Mouse (Mus musculus) hindbrain, postnatal 0 days (tissue): ENCODE data around the gene Iars2. TPM values are rescaled to one million over a fixed set of nuclear protein-coding genes. Genes with fewer than 3 reads are reported as not detected.

ENCODE experiments used
- ATAC-seq: fragments of 200-750 bp; cut with Nextera tagmentation; 2 replicates; pipeline ENCODE4 v1.8.0; 2017; ENCODE audit warnings: mild to moderate bottlenecking, moderate TSS enrichment, moderate library complexity
- DNase-seq: peaks from one replicate; pipeline ENCODE4 v3.0.0-alpha.2; 2015; ENCODE audit warnings: low spot score
- H3K27ac ChIP-seq: fragments of 300-500 bp; sonication (generic); 2 replicates; pipeline ENCODE4 v1.5.1; 2014; ENCODE audit warnings: mild to moderate bottlenecking
- H3K27me3 ChIP-seq: fragments of 300-500 bp; sonication (generic); 2 replicates; pipeline ENCODE4 v1.6.1; 2014; ENCODE audit warnings: low read length, mixed read lengths; ENCODE audit not compliant: insufficient read depth
- H3K36me3 ChIP-seq: fragments of 300-500 bp; sonication (generic); 2 replicates; pipeline ENCODE4 v1.6.1; 2014; ENCODE audit warnings: low read length, mixed read lengths; ENCODE audit not compliant: insufficient read depth
- H3K4me1 ChIP-seq: fragments of 300-500 bp; sonication (generic); 2 replicates; pipeline ENCODE4 v1.6.1; 2014; ENCODE audit warnings: antibody characterized with exemption, low read length, mixed read lengths; ENCODE audit not compliant: insufficient read depth
- H3K4me2 ChIP-seq: fragments of 300-500 bp; sonication (generic); 2 replicates; pipeline ENCODE4 v1.6.1; 2014; ENCODE audit warnings: low read depth, mild to moderate bottlenecking, low read length, moderate library complexity, mixed read lengths
- H3K4me3 ChIP-seq: fragments of 300-500 bp; sonication (generic); 2 replicates; pipeline ENCODE4 v1.5.1; 2014; ENCODE audit warnings: low read length
- H3K9ac ChIP-seq: fragments of 300-500 bp; sonication (generic); replicated peaks from 2 replicates; pipeline ENCODE4 v1.6.1; 2014; ENCODE audit warnings: mild to moderate bottlenecking, low read length, moderate library complexity, mixed read lengths
- H3K9me3 ChIP-seq: fragments of 300-500 bp; sonication (generic); 2 replicates; pipeline ENCODE4 v1.6.1; 2016; ENCODE audit warnings: low read length, mixed read lengths
- CTCF ChIP-seq: IDR thresholded peaks from 2 replicates; pipeline ENCODE4 v1.5.1; 2016; ENCODE audit warnings: antibody characterized with exemption, control low read depth, low read depth
- WGBS: fragments of 180-500 bp; shearing (Covaris S2); extraction: QIAGEN DNeasy Blood & Tissue Kit; methylation state at CpG from one replicate; pipeline ENCODE4 v1.1.7; 2014; 5-methylcytosine and 5-hydroxymethylcytosine counted together
- polyA plus RNA-seq: library from polyadenylated mRNA; unstranded; fragments of >200 nt; fragmentation: Nextera tagmentation; extraction: Ambion mirVana; gene quantifications from 2 replicates; pipeline ENCODE4 v1.2.1, GENCODE M21; 2015
- total RNA-seq: library from RNA; depleted of rRNA; stranded (reverse); fragments of >200 nt; gene quantifications from 2 replicates; pipeline ENCODE4 v1.2.3, GENCODE M21; 2014; rRNA removed

The Iars2 gene
- total RNA-seq (36.9 and 39.0 TPM in 2 replicates), polyA plus RNA-seq (18.8 TPM in 2 replicates)

- H3K4me3 ChIP-seq = peak within 1 kb of the TSS; percentile 84
- no peak for TF ChIP-seq CTCF
- H3K27me3 ChIP-seq = no peaks in the 10 kb centered on the region
- peak within 1 kb of the TSS; percentile 83 for H3K4me2 ChIP-seq
- peaks cover 23% of the 10 kb centered on the region; the same call in 1 of the 2 replicates for H3K36me3 ChIP-seq
- under 1% methylated on average over 70 of the region's 76 CpGs for WGBS
- peak within 1 kb of the TSS; percentile 90 for H3K27ac ChIP-seq
- H3K9ac ChIP-seq = peak within 1 kb of the TSS; percentile 79
- ATAC-seq = peak; percentile 91
- H3K4me1 ChIP-seq = peaks cover 5% of the 10 kb centered on the region; the same call in 1 of the 2 replicates
- DNase-seq = peak; percentile 93
- H3K9me3 ChIP-seq = no peaks in the 10 kb centered on the region
Observed at GRCm38 (mm10) chr1:185328721-185329610, at the start of gene Iars2. Gene Iars2 (minus strand): TSS chr1:185329396.

- DNase-seq = no peak
- TF ChIP-seq CTCF = no peak
- no peak overlapping the region for H3K4me3 ChIP-seq
- no peak for ATAC-seq
- H3K36me3 ChIP-seq = peaks cover 64% of the 10 kb centered on the region
- H3K4me2 ChIP-seq = no peak overlapping the region
- H3K4me1 ChIP-seq = no peaks in the 10 kb centered on the region
- WGBS = 90% methylated on average over 2 of the region's 2 CpGs
- no peak overlapping the region for H3K9ac ChIP-seq
- H3K27ac ChIP-seq = no peak overlapping the region
- H3K27me3 ChIP-seq = no peaks in the 10 kb centered on the region
- H3K9me3 ChIP-seq = no peaks in the 10 kb centered on the region
Observed at GRCm38 (mm10) chr1:185377429-185377828, 48.2 kb upstream of the Iars2 start.

- H3K4me1 ChIP-seq = no peaks in the 10 kb centered on the region
- H3K4me2 ChIP-seq = no peak overlapping the region
- no peaks in the 10 kb centered on the region for H3K9me3 ChIP-seq
- no peak overlapping the region for H3K27ac ChIP-seq
- ATAC-seq = no peak
- DNase-seq = no peak
- no peak for TF ChIP-seq CTCF
- H3K27me3 ChIP-seq = no peaks in the 10 kb centered on the region
- H3K9ac ChIP-seq = no peak overlapping the region
- H3K4me3 ChIP-seq = no peak overlapping the region
- H3K36me3 ChIP-seq = peaks cover 72% of the 10 kb centered on the region
Observed at GRCm38 (mm10) chr1:185376390-185376789, 47.2 kb upstream of the Iars2 start.

GRCm38 (mm10) chr1:185369979-185370378, 40.8 kb upstream of the Iars2 start:
- no peaks in the 10 kb centered on the region for H3K9me3 ChIP-seq
- no peak overlapping the region for H3K27ac ChIP-seq
- DNase-seq = no peak
- no peaks in the 10 kb centered on the region for H3K27me3 ChIP-seq
- 93% methylated on average over 6 of the region's 6 CpGs for WGBS
- no peaks in the 10 kb centered on the region for H3K4me1 ChIP-seq
- TF ChIP-seq CTCF = no peak
- no peak for ATAC-seq
- H3K9ac ChIP-seq = no peak overlapping the region
- H3K4me2 ChIP-seq = no peak overlapping the region
- peaks cover 35% of the 10 kb centered on the region for H3K36me3 ChIP-seq
- no peak overlapping the region for H3K4me3 ChIP-seq

- ATAC-seq = no peak
- Histone ChIP-seq H3K27me3 (no peaks in the 10 kb centered on the region), H3K27ac (no peak overlapping the region), H3K4me3 (no peak overlapping the region), H3K36me3 (peaks cover 16% of the 10 kb centered on the region), H3K4me2 (no peak overlapping the region), H3K9ac (no peak overlapping the region), H3K9me3 (no peaks in the 10 kb centered on the region), H3K4me1 (peaks cover 10% of the 10 kb centered on the region; the same call in 1 of the 2 replicates)
- WGBS = 88% methylated on average over 6 of the region's 6 CpGs
- DNase-seq = no peak
- TF ChIP-seq CTCF = no peak
Observed at GRCm38 (mm10) chr1:185367383-185367782, 38.2 kb upstream of the Iars2 start.

- peaks cover 7% of the 10 kb centered on the region; the same call in 1 of the 2 replicates for H3K36me3 ChIP-seq
- H3K9me3 ChIP-seq = no peaks in the 10 kb centered on the region
- no peak for ATAC-seq
- TF ChIP-seq CTCF = no peak
- H3K9ac ChIP-seq = peak overlapping the region; percentile 77; the same call in 1 of the 2 replicates
- H3K27ac ChIP-seq = peak overlapping the region; percentile 91; the same call in 1 of the 2 replicates
- DNase-seq = no peak
- H3K4me1 ChIP-seq = peaks cover 10% of the 10 kb centered on the region; the same call in 1 of the 2 replicates
- WGBS = 42% methylated on average over 6 of the region's 6 CpGs
- H3K4me2 ChIP-seq = peak overlapping the region; percentile 64
- H3K4me3 ChIP-seq = peak overlapping the region; percentile 87
- H3K27me3 ChIP-seq = no peaks in the 10 kb centered on the region
Observed at GRCm38 (mm10) chr1:185364183-185364540, 35.0 kb upstream of the Iars2 start.
